Mouse (Mus musculus) gastrocnemius, postnatal 10 days (tissue): Measurements from ENCODE around the gene Fbxo44. TPM values are rescaled to one million over a fixed set of nuclear protein-coding genes. Genes with fewer than 3 reads are reported as not detected.

Experiments used
- microRNA-seq, 2 experiments: library from miRNA; unstranded; fragments of <30 nt; microRNA quantifications; one replicate each; pipeline ENCODE4 v1.2.0; 2021
- total RNA-seq, 2 experiments: library from RNA; stranded (reverse); gene quantifications; 2 replicates each; pipeline ENCODE4 v1.2.3; 2021

Fbxo44 gene
- total RNA-seq, 2 experiments from 2014 or later = 0.75 to 1.6 TPM

Small RNA genes lying within 50 kb of the gene (microRNA-seq; reads per million reads assigned to microRNA genes)
- 0 to 0.32 reads per million in 2 experiments for gene Mir7022

Other genes with a start within 250 kb of the Fbxo44 start
- gene Plod1, start 223.7 kb downstream of the Fbxo44 start, total RNA-seq = 10 to 100 TPM; 50.6 to 55.3 TPM
- 10 to 100 TPM; 25.7 to 28.2 TPM for gene 2510039O18Rik, start 219.6 kb downstream of the Fbxo44 start, total RNA-seq
- gene Nppb, start 174.7 kb downstream of the Fbxo44 start, total RNA-seq = not detected
- gene Nppa, start 159.8 kb downstream of the Fbxo44 start, total RNA-seq = not detected
- gene Clcn6, start 121.7 kb downstream of the Fbxo44 start, total RNA-seq = 1 to 10 TPM; 7.1 to 8.5 TPM
- gene Mthfr, start 121.4 kb downstream of the Fbxo44 start, total RNA-seq = 10 to 100 TPM; 20.0 to 23.4 TPM
- 10 to 100 TPM; 14.9 to 15.5 TPM for gene Agtrap, start 72.5 kb downstream of the Fbxo44 start, total RNA-seq
- 10 to 100 TPM; 11.9 to 14.3 TPM for gene Mad2l2, start 30.1 kb downstream of the Fbxo44 start, total RNA-seq
- under 1 TPM; 0.16 to 0.23 TPM for gene Draxin, start 29.8 kb downstream of the Fbxo44 start, total RNA-seq
- gene Fbxo6, start 8.3 kb downstream of the Fbxo44 start, total RNA-seq = 10 to 100 TPM; 21.3 to 22.8 TPM
- under 1 TPM in 1 of 2 experiments, not detected in 1; 0.31 TPM for gene Fbxo2, start 139 bp upstream of the Fbxo44 start, total RNA-seq
- gene Disp3, start 127.5 kb upstream of the Fbxo44 start, total RNA-seq = under 1 TPM; 0.07 to 0.29 TPM